Mouse (Mus musculus) heart, adult 2 months (tissue): ENCODE results near the gene Rpl32.

ENCODE experiments used
- CTCF ChIP-seq: fragments of 200-600 bp; IDR thresholded peaks from 2 replicates; pipeline ENCODE4 v1.8.1; 2022; ENCODE audit warnings: antibody characterized with exemption, mild to moderate bottlenecking, moderate library complexity
- EP300 ChIP-seq: fragments of 200-500 bp; IDR thresholded peaks from 2 replicates; pipeline ENCODE4 v1.6.1; 2011; ENCODE audit warnings: low read depth, low read length, control low read depth; ENCODE audit not compliant: insufficient read depth
- POLR2A ChIP-seq: fragments of 200-500 bp; IDR thresholded peaks from 2 replicates; pipeline ENCODE4 v1.6.1; 2011; ENCODE audit warnings: mild to moderate bottlenecking, low read depth, low read length, control low read depth; ENCODE audit not compliant: insufficient read depth

GRCm38 (mm10) chr6:115782781-115783180, 25.8 kb downstream of the Rpl32 start:
- TF ChIP-seq CTCF (no peak), EP300 (no peak), POLR2A (no peak)
